Mouse (Mus musculus) brain, adult 2 months (tissue): Measurements from ENCODE around the gene Olfr136.

Experiments
- DNase-seq: peaks from one replicate; pipeline ENCODE4 v3.0.0; 2011; ENCODE audit warnings: low read depth, low spot score

The Olfr136 gene

GRCm38 (mm10) chr17:38329531-38329930 is at the start of gene Olfr136:
Gene Olfr136 (plus strand): TSS chr17:38329831.
- DNase-seq, result no peak

- no peak for DNase-seq
These were observed 22.2 kb upstream of the Olfr136 start, which contains the start of gene Olfr137 for GRCm38 (mm10) chr17:38307470-38307869. Gene Olfr137 (minus strand): TSS chr17:38307570.
